In the genomic region with DNA sequence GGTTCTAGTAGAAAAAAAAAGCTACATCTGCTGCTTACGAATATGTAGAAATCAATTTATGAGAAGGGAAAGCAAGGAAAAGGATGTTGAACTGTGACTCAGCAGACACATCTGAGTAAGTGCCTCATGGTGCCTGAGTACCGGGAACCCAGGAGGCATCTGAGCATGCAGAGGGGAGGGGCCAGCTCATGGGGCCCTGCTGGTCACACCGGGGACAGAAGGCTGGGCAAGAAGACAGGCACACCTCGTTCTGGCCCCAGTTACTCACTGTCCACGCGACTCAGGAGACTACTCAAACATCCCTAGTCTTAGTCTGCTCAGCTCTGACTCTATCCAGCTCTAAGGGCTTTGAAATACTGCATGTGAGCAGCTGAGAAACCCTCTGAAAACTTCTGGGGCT, we compare ENCODE assay signal across 9 mouse cellular contexts. TPM values are rescaled to one million over a fixed set of nuclear protein-coding genes. Genes with fewer than 3 reads are reported as not detected.
DNase-seq lines count a peak whose midpoint lies in the region; ATAC-seq and TF ChIP-seq lines count a peak whose summit lies in the region.
"Had no signal": no experiment of that assay in that cellular context is flagged by ENCODE, and none has a peak within 500 bp of the region (broad histone marks: within the 10 kb centered on the region; RNA-seq: fewer than 3 reads in every experiment).

No protein-coding gene starts in this region.

- 0 out of 2 replicates have a peak, but pooled peaks have one; percentile 2 for TF ChIP-seq CTCF in gastrocnemius, adult 2 months (IDR thresholded peaks at IDR 0.05)
- TF ChIP-seq CTCF in Patski (IDR thresholded peaks at IDR 0.05) = no peak
- TF ChIP-seq CTCF in heart, postnatal 0 days (IDR thresholded peaks at IDR 0.05; ENCODE audit: low read depth) = no peak
- no peak for TF ChIP-seq CTCF in forebrain, postnatal 0 days (IDR thresholded peaks at IDR 0.05; ENCODE audit: low read depth)

- in situ Hi-C loops in Patski (cut with MboI; ENCODE audit: low pct_unique_long_range_greater_than_20kb) = no loop called here

- intact Hi-C loops in gastrocnemius, adult 2 months (cut with DNase I) = no loop called here
- intact Hi-C loops in left cerebral cortex, postnatal 14 days (cut with DNase I) = no loop called here

- POLR2A ChIA-PET in Patski (lab: Charles Lee) = interaction anchor here (0.6 to 1.9 kb wide), 2 partner anchors 21 to 24 kb away, joined by 4 to 6 read pairs; no protein-coding TSS in a partner anchor

- ATAC-seq in Patski = peak; percentile 100
- ATAC-seq in heart, postnatal 0 days (ENCODE audit: insufficient read depth, low read depth) = 0 out of 2 replicates have a peak, but pooled peaks have one; percentile 47
- ATAC-seq in forebrain, postnatal 0 days = no peak

- H3K4me2 ChIP-seq in heart, postnatal 0 days (ENCODE audit: low read depth, low read length) = no peak overlapping the region
- no peak overlapping the region for H3K4me2 ChIP-seq in forebrain, postnatal 0 days (ENCODE audit: low read depth)
- H3K4me2 ChIP-seq: hindbrain, embryonic 15.5 days had no signal

- no peak overlapping the region for H3K4me3 ChIP-seq in gastrocnemius, adult 2 months
- no peak overlapping the region for H3K4me3 ChIP-seq in heart, postnatal 0 days (ENCODE audit: low read depth, low read length)
- no peak overlapping the region for H3K4me3 ChIP-seq in forebrain, postnatal 0 days (ENCODE audit: low read depth, low read length)
- H3K4me3 ChIP-seq: hindbrain, embryonic 15.5 days had no signal

- DNase-seq in gastrocnemius, adult 2 months = peak; percentile 36
- no peak for DNase-seq in gastrocnemius, postnatal 25 days
- DNase-seq in Patski (ENCODE audit: low read depth, low spot score) = peak; percentile 68
- no peak for DNase-seq in heart, postnatal 0 days (ENCODE audit: low spot score)
- DNase-seq in lung, postnatal 25 days (ENCODE audit: low spot score) = peak; percentile 41
- no peak for DNase-seq in forebrain, postnatal 0 days
- DNase-seq in left cerebral cortex, postnatal 14 days (ENCODE audit: low spot score in 2 of 2) = no peak
- no peak for DNase-seq in layer of hippocampus, postnatal 10 days (ENCODE audit: low spot score in 2 of 2)

- no peaks in the 10 kb centered on the region for H3K27me3 ChIP-seq in Patski
- H3K27me3 ChIP-seq in heart, postnatal 0 days (ENCODE audit: control insufficient read depth, insufficient read depth, low read length) = no peaks in the 10 kb centered on the region
- H3K27me3 ChIP-seq in forebrain, postnatal 0 days (ENCODE audit: insufficient read depth, low read length) = no peaks in the 10 kb centered on the region
- H3K27me3 ChIP-seq: hindbrain, embryonic 15.5 days had no signal

- no peaks in the 10 kb centered on the region for H3K36me3 ChIP-seq in heart, postnatal 0 days (replicated peaks; ENCODE audit: control insufficient read depth, insufficient read depth, low read length)
- H3K36me3 ChIP-seq in forebrain, postnatal 0 days (ENCODE audit: insufficient read depth) = 0 out of 2 replicates have a peak, but pooled peaks cover 4% of the 10 kb centered on the region
- H3K36me3 ChIP-seq: hindbrain, embryonic 15.5 days had no signal

- H3K9ac ChIP-seq in heart, postnatal 0 days (replicated peaks; ENCODE audit: low read depth, low read length) = no peak overlapping the region
- no peak overlapping the region for H3K9ac ChIP-seq in forebrain, postnatal 0 days
- H3K9ac ChIP-seq: hindbrain, embryonic 15.5 days had no signal

- no peak overlapping the region; the same call in 1 of the 2 replicates for H3K27ac ChIP-seq in gastrocnemius, adult 2 months
- H3K27ac ChIP-seq in heart, postnatal 0 days (ENCODE audit: low read depth) = no peak overlapping the region
- no peak overlapping the region for H3K27ac ChIP-seq in forebrain, postnatal 0 days (ENCODE audit: low read depth, low read length)
- H3K27ac ChIP-seq: hindbrain, embryonic 15.5 days had no signal

- CTCF ChIA-PET in Patski (lab: Charles Lee) = interaction anchor here (1.0 to 2.2 kb wide), 6 partner anchors 10 to 78 kb away, joined by 3 to 7 read pairs (median 4); no protein-coding TSS in a partner anchor

- WGBS in heart, postnatal 0 days = 26% methylated on average over 6 of the region's 6 CpGs
- WGBS in forebrain, postnatal 0 days = 43% methylated on average over 6 of the region's 6 CpGs

- H3K4me1 ChIP-seq in heart, postnatal 0 days (ENCODE audit: control insufficient read depth, insufficient read depth) = peaks cover 22% of the 10 kb centered on the region; the same call in 1 of the 2 replicates
- H3K4me1 ChIP-seq in forebrain, postnatal 0 days (ENCODE audit: insufficient read depth) = no peaks in the 10 kb centered on the region
- H3K4me1 ChIP-seq: hindbrain, embryonic 15.5 days had no signal

- H3K9me3 ChIP-seq in heart, postnatal 0 days (replicated peaks; ENCODE audit: control insufficient read depth, low read length) = no peaks in the 10 kb centered on the region
- no peaks in the 10 kb centered on the region for H3K9me3 ChIP-seq in forebrain, postnatal 0 days (ENCODE audit: low read length)
- H3K9me3 ChIP-seq: hindbrain, embryonic 15.5 days had no signal

- TF ChIP-seq EP300 in heart, postnatal 0 days (IDR thresholded peaks at IDR 0.05; ENCODE audit: low read depth) = no peak

RNA-seq across cellular contexts. Expression of gene Fnip2, which starts 25.0 kb away (rescaled TPM):
- 1 to 10 TPM; 3.5 to 5.0 TPM for total RNA-seq in gastrocnemius, adult 2 months (2021)
- 1 to 10 TPM; 3.9 to 4.4 TPM for total RNA-seq in gastrocnemius, postnatal 25 days (2021)
- polyA plus RNA-seq in Patski (2021) = 16.9 TPM
- total RNA-seq in heart, postnatal 0 days (2014; rRNA removed; ENCODE audit: low replicate concordance) = 10.5 and 18.3 TPM in 2 replicates
- 1.4 and 2.1 TPM in 2 replicates for polyA plus RNA-seq in heart, postnatal 0 days (2015; fragmentation: Nextera tagmentation; extraction: Ambion mirVana)
- 31.2 and 37.7 TPM in 2 replicates for total RNA-seq in forebrain, postnatal 0 days (2014; rRNA removed)
- polyA plus RNA-seq in forebrain, postnatal 0 days (2015; fragmentation: Nextera tagmentation; extraction: Ambion mirVana) = 3.1 and 5.1 TPM in 2 replicates
- 10 to 100 TPM; 16.5 to 20.9 TPM for total RNA-seq in left cerebral cortex, postnatal 14 days (2021)
- 10 to 100 TPM; 18.1 to 19.0 TPM for total RNA-seq in layer of hippocampus, postnatal 10 days (2021)

RNA-seq across cellular contexts. Expression of gene Ppid, which starts 48.6 kb away (rescaled TPM):
- 10 to 100 TPM; 38.8 to 55.8 TPM for total RNA-seq in gastrocnemius, adult 2 months (2021)
- total RNA-seq in gastrocnemius, postnatal 25 days (2021) = 10 to 100 TPM; 34.6 to 42.5 TPM
- polyA plus RNA-seq in Patski (2021) = 138 TPM
- total RNA-seq in heart, postnatal 0 days (2014; rRNA removed; ENCODE audit: low replicate concordance) = 27.6 and 28.5 TPM in 2 replicates
- 52.0 and 53.6 TPM in 2 replicates for polyA plus RNA-seq in heart, postnatal 0 days (2015; fragmentation: Nextera tagmentation; extraction: Ambion mirVana)
- total RNA-seq in forebrain, postnatal 0 days (2014; rRNA removed) = 90.5 and 106 TPM in 2 replicates
- polyA plus RNA-seq in forebrain, postnatal 0 days (2015; fragmentation: Nextera tagmentation; extraction: Ambion mirVana) = 132 and 135 TPM in 2 replicates
- total RNA-seq in left cerebral cortex, postnatal 14 days (2021) = 10 to 100 TPM; 63.5 to 65.9 TPM
- total RNA-seq in layer of hippocampus, postnatal 10 days (2021) = 10 to 100 TPM; 71.5 to 79.5 TPM

Comparison
In these comparisons a context has a peak if more than half of its experiments do, and no peak if none do; other contexts are left out.
1. DNase-seq: peak in gastrocnemius, adult 2 months (single experiment), Patski (single experiment) and lung, postnatal 25 days (single experiment); none in gastrocnemius, postnatal 25 days (single experiment), heart, postnatal 0 days (single experiment), forebrain, postnatal 0 days (single experiment), left cerebral cortex, postnatal 14 days (0 of 2) and layer of hippocampus, postnatal 10 days (0 of 2).